Mouse (Mus musculus) 416B (cell line): Measurements from ENCODE around the gene Slc8a2.
A peak's percentile ranks its signal among the peaks of the same experiment; 100 is the strongest.

ENCODE experiments used
- DNase-seq: peaks from one replicate; pipeline ENCODE4 v3.0.0; 2011; ENCODE audit warnings: low read depth

Gene Slc8a2

GRCm38 (mm10) chr7:16125829-16126228 lies 3.8 kb upstream of the Slc8a2 start:
- no peak for DNase-seq

GRCm38 (mm10) chr7:16128344-16128743 lies 1.3 kb upstream of the Slc8a2 start:
- DNase-seq: no peak

GRCm38 (mm10) chr7:16128899-16129298 lies 727 bp upstream of the Slc8a2 start:
- DNase-seq: no peak

- DNase-seq: no peak
These were observed 443 bp downstream of the Slc8a2 start for GRCm38 (mm10) chr7:16129846-16130691.

GRCm38 (mm10) chr7:16130956-16131634 lies 1.5 kb downstream of the Slc8a2 start:
- no peak for DNase-seq

- DNase-seq: no peak
These were observed 2.5 kb downstream of the Slc8a2 start for GRCm38 (mm10) chr7:16132161-16132581.

- DNase-seq: no peak
These were observed 3.3 kb downstream of the Slc8a2 start for GRCm38 (mm10) chr7:16132926-16133325.

- DNase-seq: no peak
These were observed 4.1 kb downstream of the Slc8a2 start for GRCm38 (mm10) chr7:16133691-16134090.

GRCm38 (mm10) chr7:16134951-16135392 lies 5.3 kb downstream of the Slc8a2 start:
- no peak for DNase-seq

GRCm38 (mm10) chr7:16146489-16147410 lies 17.1 kb downstream of the Slc8a2 start:
- DNase-seq: no peak

GRCm38 (mm10) chr7:16147643-16148042 lies 18.0 kb downstream of the Slc8a2 start:
- DNase-seq: peak; percentile 33

- DNase-seq: no peak
These were observed 19.6 kb downstream of the Slc8a2 start for GRCm38 (mm10) chr7:16149241-16149640.

- no peak for DNase-seq
These were observed 20.8 kb downstream of the Slc8a2 start for GRCm38 (mm10) chr7:16150191-16151145.

- peak; percentile 61 for DNase-seq
These were observed 23.9 kb downstream of the Slc8a2 start for GRCm38 (mm10) chr7:16153522-16153921.

GRCm38 (mm10) chr7:16155132-16155872 lies 25.7 kb downstream of the Slc8a2 start:
- DNase-seq: no peak

- no peak for DNase-seq
These were observed 26.6 kb downstream of the Slc8a2 start for GRCm38 (mm10) chr7:16156105-16156714.

- no peak for DNase-seq
These were observed 29.1 kb downstream of the Slc8a2 start for GRCm38 (mm10) chr7:16158735-16159134.

GRCm38 (mm10) chr7:16160702-16161101 lies 31.1 kb downstream of the Slc8a2 start:
- DNase-seq: peak; percentile 71

- no peak for DNase-seq
These were observed 31.7 kb downstream of the Slc8a2 start for GRCm38 (mm10) chr7:16161302-16161701.

GRCm38 (mm10) chr7:16162036-16162435 lies 32.4 kb downstream of the Slc8a2 start:
- no peak for DNase-seq
